27 mouse cellular contexts compared by ENCODE assay signal in genomic region chr10:79530241-79530640, GRCm38 (mm10). TPM values are rescaled to one million over a fixed set of nuclear protein-coding genes. Genes with fewer than 3 reads are reported as not detected.
DNase-seq lines count a peak whose midpoint lies in the region; ATAC-seq and TF ChIP-seq lines count a peak whose summit lies in the region.
"Had no signal": no experiment of that assay in that cellular context is flagged by ENCODE, and none has a peak within 500 bp of the region (broad histone marks: within the 10 kb centered on the region; RNA-seq: fewer than 3 reads in every experiment).

No protein-coding gene starts in this region.

- H3K4me1 ChIP-seq in heart, embryonic 10.5 days = peaks cover 21% of the 10 kb centered on the region
- H3K4me1 ChIP-seq in liver, postnatal 0 days (ENCODE audit: insufficient read depth) = peaks cover 18% of the 10 kb centered on the region
- H3K4me1 ChIP-seq in liver, embryonic 12.5 days = peaks cover 24% of the 10 kb centered on the region

- TF ChIP-seq CTCF in liver, postnatal 0 days (IDR thresholded peaks at IDR 0.05; ENCODE audit: low read depth) = no peak
- TF ChIP-seq CTCF in left cerebral cortex, adult 2 months (IDR thresholded peaks at IDR 0.05) = no peak

- peaks cover 29% of the 10 kb centered on the region for H3K36me3 ChIP-seq in heart, embryonic 10.5 days
- H3K36me3 ChIP-seq in liver, postnatal 0 days (replicated peaks; ENCODE audit: insufficient read depth, low read length) = peaks cover 9% of the 10 kb centered on the region
- peaks cover 40% of the 10 kb centered on the region for H3K36me3 ChIP-seq in liver, embryonic 12.5 days
- H3K36me3 ChIP-seq: hindbrain, embryonic 12.5 days; midbrain, embryonic 12.5 days had no signal

- ATAC-seq in liver, postnatal 0 days = no peak
- ATAC-seq in liver, embryonic 12.5 days = no peak
- ATAC-seq: forebrain, embryonic 14.5 days; inflammation-experienced regulatory T-cells, adult 6 months had no signal

- H3K9ac ChIP-seq in liver, postnatal 0 days (replicated peaks) = no peak overlapping the region
- H3K9ac ChIP-seq in liver, embryonic 12.5 days = no peak overlapping the region
- H3K9ac ChIP-seq: hindbrain, embryonic 12.5 days; midbrain, embryonic 12.5 days; neural tube, embryonic 12.5 days; stomach, embryonic 15.5 days had no signal

- H3K4me2 ChIP-seq in liver, postnatal 0 days (ENCODE audit: low read depth, low read length) = no peak overlapping the region
- H3K4me2 ChIP-seq in liver, embryonic 12.5 days = no peak overlapping the region
- H3K4me2 ChIP-seq: hindbrain, embryonic 12.5 days; midbrain, embryonic 12.5 days; neural tube, embryonic 12.5 days; stomach, embryonic 15.5 days had no signal

- WGBS in heart, embryonic 10.5 days = 66% methylated on average over 8 of the region's 8 CpGs
- 64% methylated on average over 8 of the region's 8 CpGs for WGBS in liver, postnatal 0 days (ENCODE audit: insufficient replicate concordance)
- WGBS in liver, embryonic 12.5 days (ENCODE audit: insufficient replicate concordance) = 69% methylated on average over 8 of the region's 8 CpGs

- no peaks in the 10 kb centered on the region for H3K9me3 ChIP-seq in heart, embryonic 10.5 days
- no peaks in the 10 kb centered on the region for H3K9me3 ChIP-seq in liver, postnatal 0 days (ENCODE audit: low read length)
- no peaks in the 10 kb centered on the region for H3K9me3 ChIP-seq in liver, embryonic 12.5 days (replicated peaks)
- H3K9me3 ChIP-seq: hindbrain, embryonic 12.5 days; midbrain, embryonic 12.5 days; neural tube, embryonic 12.5 days; stomach, embryonic 15.5 days had no signal

- no peak overlapping the region for H3K4me3 ChIP-seq in heart, embryonic 10.5 days
- no peak overlapping the region for H3K4me3 ChIP-seq in liver, postnatal 0 days (ENCODE audit: low read depth, low read length)
- H3K4me3 ChIP-seq in liver, embryonic 12.5 days = no peak overlapping the region
- no peak overlapping the region for H3K4me3 ChIP-seq in left cerebral cortex, adult 2 months
- H3K4me3 ChIP-seq: hindbrain, embryonic 12.5 days; midbrain, embryonic 12.5 days; neural tube, embryonic 12.5 days; stomach, embryonic 15.5 days had no signal

- H3K27me3 ChIP-seq in heart, embryonic 10.5 days (ENCODE audit: insufficient read depth, poor library complexity, severe bottlenecking) = peaks cover 11% of the 10 kb centered on the region; the same call in 1 of the 2 replicates
- H3K27me3 ChIP-seq in liver, postnatal 0 days (ENCODE audit: insufficient read depth, low read length) = no peaks in the 10 kb centered on the region
- H3K27me3 ChIP-seq in liver, embryonic 12.5 days (replicated peaks) = peaks cover 10% of the 10 kb centered on the region
- H3K27me3 ChIP-seq: hindbrain, embryonic 12.5 days; neural tube, embryonic 12.5 days; stomach, embryonic 15.5 days had no signal

- no peak overlapping the region for H3K27ac ChIP-seq in heart, embryonic 10.5 days
- H3K27ac ChIP-seq in liver, postnatal 0 days (ENCODE audit: low read depth) = no peak overlapping the region
- H3K27ac ChIP-seq in liver, embryonic 12.5 days = no peak overlapping the region
- H3K27ac ChIP-seq in left cerebral cortex, adult 2 months = no peak overlapping the region
- H3K27ac ChIP-seq: hindbrain, embryonic 12.5 days; macrophage; midbrain, embryonic 12.5 days; neural tube, embryonic 12.5 days; stomach, embryonic 15.5 days had no signal

- intact Hi-C loops in heart, postnatal 10 days (cut with DNase I) = no loop called here
- intact Hi-C loops in left cerebral cortex, adult 2 months (cut with DNase I) = no loop called here

- TF ChIP-seq EP300 in liver, postnatal 0 days (IDR thresholded peaks at IDR 0.05; ENCODE audit: low read depth) = no peak

- peak; percentile 68 for DNase-seq in heart, embryonic 10.5 days (ENCODE audit: low spot score)
- no peak for DNase-seq in heart, postnatal 10 days
- DNase-seq in liver, postnatal 0 days = peak; percentile 9
- peak; percentile 3 for DNase-seq in testis, postnatal 14 days (ENCODE audit: low spot score)
- no peak for DNase-seq in testis, postnatal 10 days (ENCODE audit: low spot score)
- no peak for DNase-seq in left cerebral cortex, adult 2 months (ENCODE audit: extremely low spot score in 1 of 2, low spot score in 2 of 2)
- DNase-seq: adrenal gland, postnatal 36 days; cerebellum, adult 18-20 months; cerebellum, postnatal 36 days; gastrocnemius, postnatal 14 days; lung, adult 18-20 months had no signal

RNA-seq across cellular contexts. Expression of gene Plpp2, which starts 3.4 kb away (rescaled TPM):
- polyA plus RNA-seq in heart, embryonic 10.5 days (2016; fragmentation: Nextera tagmentation; extraction: Ambion mirVana) = 16.8 and 24.1 TPM in 2 replicates
- 1 to 10 TPM; 3.4 to 6.0 TPM for total RNA-seq in heart, postnatal 10 days (2021)
- polyA plus RNA-seq in liver, postnatal 0 days (2015; fragmentation: Nextera tagmentation; extraction: Ambion mirVana) = 32.7 and 38.8 TPM in 2 replicates
- 18.0 and 19.9 TPM in 2 replicates for polyA plus RNA-seq in liver, embryonic 12.5 days (2016; fragmentation: Nextera tagmentation; extraction: Ambion mirVana)
- 1 to 10 TPM; 2.2 to 3.4 TPM for total RNA-seq in left cerebral cortex, adult 2 months (2021)

RNA-seq across cellular contexts. Expression of gene Mier2, which starts 24.8 kb away (rescaled TPM):
- 46.6 and 53.9 TPM in 2 replicates for polyA plus RNA-seq in heart, embryonic 10.5 days (2016; fragmentation: Nextera tagmentation; extraction: Ambion mirVana)
- total RNA-seq in heart, postnatal 10 days (2021) = 10 to 100 TPM; 12.4 to 15.6 TPM
- 8.6 and 9.0 TPM in 2 replicates for polyA plus RNA-seq in liver, postnatal 0 days (2015; fragmentation: Nextera tagmentation; extraction: Ambion mirVana)
- polyA plus RNA-seq in liver, embryonic 12.5 days (2016; fragmentation: Nextera tagmentation; extraction: Ambion mirVana) = 20.1 and 20.5 TPM in 2 replicates
- 10 to 100 TPM; 51.2 to 54.9 TPM for total RNA-seq in left cerebral cortex, adult 2 months (2021)

RNA-seq across cellular contexts. Expression of gene Theg, which starts 56.9 kb away (rescaled TPM):
- not detected in 2 replicates for polyA plus RNA-seq in heart, embryonic 10.5 days (2016; fragmentation: Nextera tagmentation; extraction: Ambion mirVana)
- not detected for total RNA-seq in heart, postnatal 10 days (2021)
- not detected in 2 replicates for polyA plus RNA-seq in liver, postnatal 0 days (2015; fragmentation: Nextera tagmentation; extraction: Ambion mirVana)
- not detected in 2 replicates for polyA plus RNA-seq in liver, embryonic 12.5 days (2016; fragmentation: Nextera tagmentation; extraction: Ambion mirVana)
- 1 to 10 TPM in 1 of 2 experiments, under 1 TPM in 1; 0.87 to 1.4 TPM for total RNA-seq in left cerebral cortex, adult 2 months (2021)
- total RNA-seq: adrenal gland, postnatal 36 days; gastrocnemius, postnatal 14 days; heart, adult 8-10 months; layer of hippocampus, postnatal 14 days; left cerebral cortex, postnatal 10 days; monocyte, adult 5-6 weeks had no signal
- polyA plus RNA-seq: C2C12; forebrain, embryonic 14.5 days; heart, postnatal 0 days; hindbrain, embryonic 12.5 days; inflammation-experienced regulatory T-cells, adult 6 months; kidney, embryonic 16.5 days; limb, embryonic 14.5 days; macrophage; midbrain, embryonic 12.5 days; neural tube, embryonic 12.5 days; stomach, embryonic 15.5 days had no signal

Comparison
In these comparisons a context has a peak if more than half of its experiments do, and no peak if none do; other contexts are left out.
1. DNase-seq: peak in heart, embryonic 10.5 days (single experiment), liver, postnatal 0 days (single experiment) and testis, postnatal 14 days (single experiment); none in heart, postnatal 10 days (0 of 2), testis, postnatal 10 days (single experiment) and left cerebral cortex, adult 2 months (0 of 2).